Mouse (Mus musculus): ENCODE measurements at regions not wholly inside any gene's neighbourhood (a gene's known extent, or its start where the extent isn't known, plus 50 kb on each side); places are given as distances from the start of the nearest gene placed in this dataset.

GRCm38 (mm10) chr3:144137483-144137882 lies 67.5 kb downstream of the Lmo4 start:
- no peak for DNase-seq (ENCODE audit: low read depth, low spot score)

DNA sequence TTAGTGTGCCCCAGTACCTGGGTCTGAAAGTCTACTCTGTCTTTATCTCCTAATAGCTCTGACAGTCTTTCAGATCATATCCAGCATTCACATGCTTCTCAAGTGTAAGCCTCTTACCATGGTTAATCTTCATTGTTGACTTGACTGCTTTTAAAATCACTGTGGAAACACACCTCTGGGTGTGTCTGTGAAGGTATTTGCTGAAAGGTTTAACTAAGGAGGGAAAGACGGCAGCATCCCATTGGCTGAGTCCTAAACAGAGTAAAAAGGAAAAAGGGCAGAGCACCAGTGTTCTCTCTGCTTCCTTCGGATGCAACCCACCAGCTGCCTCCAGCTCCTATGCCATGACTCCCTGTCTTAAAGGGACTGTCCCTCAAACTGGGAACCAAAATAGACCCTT lies 68.6 kb downstream of the Lmo4 start:
- DNase-seq (ENCODE audit: low read depth, low spot score), result no peak

- DNase-seq (ENCODE audit: low read depth, low spot score), result no peak
These were observed 69.4 kb downstream of the Lmo4 start for GRCm38 (mm10) chr3:144135646-144136045.

- DNase-seq (ENCODE audit: low read depth, low spot score), result no peak
These were observed 77.0 kb downstream of the Lmo4 start for GRCm38 (mm10) chr3:144128042-144128441.

DNA sequence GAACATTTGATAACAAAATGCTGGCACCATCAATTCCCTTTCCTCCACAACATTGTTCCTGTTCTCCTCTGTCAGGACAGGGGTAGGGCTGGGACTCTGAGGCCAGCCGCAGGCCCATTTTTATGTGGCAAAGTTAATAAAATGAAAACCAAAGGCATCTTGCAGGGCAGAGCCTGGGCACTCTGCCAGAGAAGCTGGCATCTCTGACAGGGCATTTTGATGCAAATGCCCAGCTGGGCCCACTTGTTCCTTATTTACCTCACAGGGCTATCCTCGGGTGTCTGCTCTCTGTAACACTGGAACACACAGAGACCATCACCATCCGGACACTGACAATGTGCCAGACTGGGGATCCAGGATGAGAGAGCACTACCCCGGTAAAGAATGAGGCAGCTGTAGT lies 80.7 kb downstream of the Lmo4 start:
- no peak for DNase-seq (ENCODE audit: low read depth, low spot score)

DNA sequence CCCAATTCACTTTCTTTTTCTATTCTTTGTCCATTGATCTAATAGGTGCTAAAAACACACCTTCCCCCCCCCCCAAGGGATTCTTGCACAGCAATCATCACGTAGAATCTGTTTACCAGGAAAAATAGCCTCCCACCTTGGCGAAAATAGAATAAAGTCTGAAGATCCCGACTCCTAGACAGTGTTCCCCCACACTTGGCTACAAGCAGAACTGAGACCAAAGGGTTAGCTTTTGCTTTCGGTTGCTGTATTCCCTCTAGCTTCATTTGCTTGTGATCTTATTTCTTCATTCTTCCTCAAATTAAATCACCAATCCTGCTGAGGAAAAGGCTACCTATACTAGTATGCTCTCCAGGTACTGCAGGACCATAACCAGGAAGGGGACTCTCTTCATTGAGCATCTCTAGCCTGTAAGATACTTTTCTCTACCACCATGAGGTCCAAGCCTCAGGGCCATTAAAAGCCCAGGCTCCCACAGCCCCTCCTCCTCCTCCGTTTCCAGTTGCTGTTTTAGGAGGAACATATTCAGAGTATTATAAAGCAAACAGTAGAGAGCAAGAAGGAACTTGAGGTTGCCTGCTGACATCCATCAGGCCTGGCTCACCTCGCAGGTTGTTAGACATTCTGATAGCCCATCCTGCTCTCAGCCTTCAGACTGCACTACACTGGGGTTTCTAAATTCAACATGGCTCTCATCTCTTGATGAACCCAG lies 81.5 kb downstream of the Lmo4 start:
- DNase-seq (ENCODE audit: low read depth, low spot score), result no peak

- no peak for DNase-seq (ENCODE audit: low read depth, low spot score)
These were observed 85.9 kb downstream of the Lmo4 start for GRCm38 (mm10) chr3:144119076-144119475.

- no peak for DNase-seq (ENCODE audit: low read depth, low spot score)
These were observed 91.1 kb downstream of the Lmo4 start for GRCm38 (mm10) chr3:144113672-144114645.

DNA sequence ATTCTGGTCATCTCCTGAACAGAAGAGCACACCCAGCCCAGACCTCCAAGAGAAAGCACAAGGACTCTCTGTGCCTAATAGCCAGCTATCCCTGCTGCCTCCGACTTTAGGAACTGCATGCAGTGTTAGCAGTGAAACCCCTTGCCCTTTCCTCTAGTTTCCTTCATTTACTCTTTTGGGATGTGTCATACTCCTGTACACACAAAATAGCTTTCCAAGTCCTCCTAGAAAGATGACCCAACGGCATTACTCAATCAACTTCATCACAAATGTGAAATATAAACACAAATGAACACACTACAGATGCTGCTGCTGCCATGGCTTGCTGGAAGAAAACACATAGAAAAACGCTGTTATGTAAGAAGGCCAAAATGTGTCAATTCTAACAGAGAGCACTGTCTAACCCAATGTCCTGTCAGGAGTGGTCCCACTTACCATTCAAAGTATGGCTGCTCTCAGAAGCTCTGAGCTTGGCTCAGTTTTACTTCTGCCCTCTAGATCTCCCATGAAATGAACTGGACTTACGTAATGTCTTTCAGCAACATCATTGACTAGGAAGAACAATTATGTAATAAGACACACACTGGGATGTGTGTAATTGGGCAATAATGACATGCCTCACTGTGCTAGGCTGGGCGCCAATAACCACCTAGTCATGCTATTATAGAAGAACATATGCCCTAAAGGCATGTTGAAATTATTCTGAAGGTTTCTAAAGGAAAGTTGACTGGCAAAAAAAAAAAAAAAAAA lies 94.5 kb downstream of the Lmo4 start:
- DNase-seq (ENCODE audit: low read depth, low spot score), result no peak

DNA sequence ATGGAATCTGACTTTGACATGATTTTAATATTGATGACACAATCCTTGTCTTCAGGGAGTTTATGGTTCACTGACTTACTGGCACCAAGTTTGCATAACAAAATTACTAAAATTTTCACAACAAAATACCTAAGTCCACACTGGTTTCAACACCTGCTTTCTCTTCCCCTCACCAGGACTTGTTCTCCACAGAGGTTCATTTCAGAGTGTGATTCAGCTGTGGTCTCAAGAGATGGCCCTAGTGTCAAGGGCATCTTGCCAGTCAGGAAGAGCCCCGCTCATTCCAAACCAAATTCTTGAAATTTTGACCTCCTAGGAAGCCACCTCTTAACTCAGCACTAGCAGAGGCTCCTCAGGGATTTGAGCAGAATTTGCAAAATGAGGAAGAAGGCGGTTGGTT lies 95.3 kb downstream of the Lmo4 start:
- no peak for DNase-seq (ENCODE audit: low read depth, low spot score)

DNA sequence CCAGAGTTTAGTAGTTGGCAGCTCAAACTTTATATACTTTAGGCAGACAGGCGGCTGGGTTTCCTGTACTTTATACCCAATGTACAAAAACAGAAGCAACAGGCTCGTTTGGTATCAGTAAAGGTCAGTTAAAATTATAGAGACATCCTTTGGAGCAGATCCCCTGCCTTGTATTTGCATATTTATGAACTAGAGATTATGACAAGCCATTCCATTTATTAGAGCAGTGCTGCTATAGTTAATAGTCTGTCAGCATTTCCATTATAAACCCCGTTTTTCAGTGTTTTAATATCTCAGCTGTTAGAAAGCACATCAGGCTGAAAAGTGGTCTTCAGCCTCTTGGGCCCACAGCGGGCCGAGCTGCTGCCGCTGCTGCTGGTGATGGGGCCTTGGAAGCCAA lies 96.7 kb downstream of the Lmo4 start:
- no peak for DNase-seq (ENCODE audit: low read depth, low spot score)

DNA sequence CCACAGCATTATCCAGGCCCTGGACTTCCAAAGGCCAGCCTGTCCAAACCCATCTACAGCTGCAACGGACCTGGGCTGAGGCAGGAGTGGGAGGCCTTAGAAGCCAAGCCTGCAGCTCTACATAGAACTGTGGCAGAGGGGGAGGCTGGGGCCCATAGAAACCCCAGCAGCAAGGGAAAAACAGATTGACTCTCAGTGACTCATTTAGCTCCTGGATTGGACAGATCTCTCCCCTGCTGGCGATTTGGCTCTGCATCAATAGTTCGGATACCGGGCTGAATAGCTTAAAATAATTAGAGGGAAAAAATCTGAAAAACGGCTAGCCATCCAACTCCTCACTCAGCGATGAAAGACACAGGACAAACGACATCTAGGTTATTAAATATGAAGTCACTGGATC lies 97.4 kb downstream of the Lmo4 start:
- peak; percentile 48 for DNase-seq (ENCODE audit: low read depth, low spot score)

DNA sequence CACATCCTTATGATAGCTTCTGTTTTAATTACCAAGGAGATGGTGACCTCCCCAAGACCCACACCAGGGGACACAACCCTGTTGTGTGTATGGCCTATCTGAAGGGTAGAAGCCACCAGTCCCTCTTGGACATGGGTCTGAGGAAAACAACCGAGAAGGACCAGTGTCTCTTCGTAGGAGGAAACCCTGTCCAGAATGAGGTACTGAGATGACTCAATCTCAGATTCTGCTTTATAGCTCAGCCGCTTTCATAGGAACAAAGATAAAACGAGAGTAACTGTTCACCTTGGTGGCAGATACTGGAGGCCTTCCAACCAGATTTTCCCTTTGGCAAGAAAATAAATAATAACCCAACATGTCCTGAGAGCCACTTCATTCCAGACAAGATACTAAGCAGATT lies 100.7 kb downstream of the Lmo4 start:
- no peak for DNase-seq (ENCODE audit: low read depth, low spot score)

GRCm38 (mm10) chr3:144099444-144099843 lies 105.6 kb downstream of the Lmo4 start:
- DNase-seq (ENCODE audit: low read depth, low spot score), result no peak

DNA sequence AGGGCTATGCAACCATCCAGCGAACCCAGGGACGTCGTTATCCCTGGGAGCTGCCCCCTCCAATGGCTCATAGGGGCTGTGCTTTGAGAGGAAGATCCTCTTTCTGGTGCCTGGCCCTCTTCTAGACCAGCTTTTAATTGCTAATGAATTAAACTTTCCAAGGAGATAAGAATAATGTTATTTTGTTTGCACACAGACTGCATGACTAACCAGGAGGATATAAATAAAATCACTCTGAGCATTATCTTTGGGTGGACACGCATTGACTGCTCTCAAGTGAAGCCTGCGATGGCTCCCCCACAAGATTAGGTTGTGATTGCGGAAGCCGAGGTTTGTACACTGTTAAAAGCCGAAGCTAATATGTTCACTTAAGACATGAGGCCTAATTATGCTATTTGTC lies 106.3 kb downstream of the Lmo4 start:
- DNase-seq (ENCODE audit: low read depth, low spot score), result no peak

DNA sequence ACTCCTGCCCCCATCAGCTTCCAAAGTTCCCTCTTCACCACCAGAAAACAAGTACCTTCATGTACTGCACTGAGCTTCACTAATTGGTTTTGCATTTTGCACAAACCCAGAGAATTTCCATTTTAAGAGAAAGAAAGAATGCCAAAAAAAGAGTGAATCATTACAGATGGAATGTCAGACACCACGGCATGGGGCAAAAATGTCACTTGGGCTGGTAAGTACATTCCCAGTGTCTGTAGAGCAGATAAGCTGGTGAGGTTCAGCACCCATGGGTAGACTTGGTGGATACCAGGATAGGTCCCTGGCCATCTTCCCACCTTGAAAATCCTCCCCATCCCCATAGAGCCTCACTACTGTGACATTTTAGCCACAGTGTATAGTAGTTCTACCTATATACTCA lies 113.8 kb downstream of the Lmo4 start:
- no peak for DNase-seq (ENCODE audit: low read depth, low spot score)

DNA sequence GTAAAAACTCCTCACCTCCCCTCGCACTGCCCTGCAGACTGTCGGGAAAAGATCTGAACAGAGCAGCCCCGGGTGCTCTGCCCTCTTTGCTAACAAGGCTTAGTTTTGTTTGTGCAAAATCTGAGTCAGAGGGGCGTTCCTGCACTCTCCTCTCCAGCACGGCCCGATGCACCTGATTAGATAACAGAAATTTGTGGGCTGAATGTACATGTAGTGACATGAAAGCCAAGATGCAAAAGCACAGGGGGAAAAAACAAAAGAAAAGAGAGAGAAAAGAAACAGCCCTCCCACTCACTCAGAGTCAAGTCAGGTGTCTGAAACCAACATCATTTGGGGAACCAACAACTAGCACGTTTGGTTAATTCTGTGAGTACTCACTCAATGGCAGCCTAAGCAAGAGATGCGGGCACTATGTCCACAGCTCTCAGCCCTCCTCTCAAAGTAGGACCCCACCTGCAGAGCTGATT lies 115.2 kb downstream of the Lmo4 start:
- DNase-seq (ENCODE audit: low read depth, low spot score), result no peak

DNA sequence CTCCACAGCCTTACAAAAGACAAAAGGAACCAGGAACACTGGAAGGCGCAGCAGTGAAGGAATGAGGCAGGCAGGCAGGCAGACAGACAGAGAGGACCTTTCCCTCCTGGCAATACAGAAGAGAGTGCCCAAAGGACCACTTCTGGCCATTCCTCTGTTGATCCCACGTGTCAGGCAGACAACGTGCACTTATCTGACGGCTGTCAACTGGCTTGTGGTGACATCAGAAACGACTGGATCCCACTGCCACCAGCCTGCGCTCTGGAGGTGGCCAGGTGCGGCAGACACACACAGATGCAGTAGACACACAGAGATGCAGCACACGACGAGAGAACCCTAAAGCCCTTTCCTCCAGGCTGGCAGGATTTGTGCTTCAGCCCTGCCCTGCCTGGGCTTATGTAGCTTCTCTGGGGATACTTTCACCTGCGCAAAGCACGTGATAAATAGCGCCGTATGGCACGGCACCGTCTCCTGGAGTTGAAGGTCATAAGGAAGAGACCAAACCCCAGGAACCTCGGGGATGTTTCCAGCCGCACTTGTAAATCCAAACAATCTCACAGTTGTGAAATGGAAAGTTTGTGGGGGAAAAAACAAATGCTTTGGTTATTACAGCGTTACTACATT lies 116.6 kb downstream of the Lmo4 start:
- DNase-seq (ENCODE audit: low read depth, low spot score), result no peak

DNA sequence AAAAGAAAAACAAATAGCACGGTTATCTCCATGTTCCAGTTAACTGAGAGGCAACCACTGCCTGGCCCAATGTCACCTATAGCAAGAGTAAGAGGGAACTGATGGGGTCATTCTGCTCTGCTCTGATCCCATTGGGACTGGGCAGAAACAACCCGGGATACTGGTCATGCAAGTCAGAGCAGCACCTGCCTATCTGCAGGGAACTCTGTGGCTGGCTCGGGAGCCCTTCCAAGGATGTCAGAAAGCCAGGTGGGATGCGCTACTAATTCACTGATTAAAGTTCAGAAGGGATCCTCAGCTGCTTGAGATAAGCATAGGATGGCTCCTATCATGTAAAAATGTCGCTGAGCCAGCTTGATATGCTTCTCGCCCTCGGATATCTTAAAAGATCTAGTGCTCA lies 117.2 kb downstream of the Lmo4 start:
- no peak for DNase-seq (ENCODE audit: low read depth, low spot score)

DNA sequence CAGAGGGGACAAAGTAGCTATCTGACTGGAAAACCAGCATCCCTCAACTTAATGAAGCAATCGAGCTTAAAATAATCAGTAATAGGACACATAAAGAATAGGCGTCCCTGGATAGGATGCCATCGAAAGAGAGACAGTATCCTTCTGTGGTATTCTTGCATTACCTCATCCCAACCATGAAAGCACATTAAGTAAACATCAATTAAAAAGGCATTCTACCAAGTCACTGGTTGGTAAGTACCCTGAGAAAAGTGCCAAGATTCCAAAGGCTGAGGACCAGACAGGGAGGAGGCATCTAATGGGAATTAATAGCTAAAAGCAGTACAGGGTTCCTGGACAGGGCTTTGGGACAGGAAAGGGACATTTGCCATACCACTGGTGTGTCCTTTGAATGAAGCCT lies 118.8 kb downstream of the Lmo4 start:
- DNase-seq (ENCODE audit: low read depth, low spot score), result no peak

DNA sequence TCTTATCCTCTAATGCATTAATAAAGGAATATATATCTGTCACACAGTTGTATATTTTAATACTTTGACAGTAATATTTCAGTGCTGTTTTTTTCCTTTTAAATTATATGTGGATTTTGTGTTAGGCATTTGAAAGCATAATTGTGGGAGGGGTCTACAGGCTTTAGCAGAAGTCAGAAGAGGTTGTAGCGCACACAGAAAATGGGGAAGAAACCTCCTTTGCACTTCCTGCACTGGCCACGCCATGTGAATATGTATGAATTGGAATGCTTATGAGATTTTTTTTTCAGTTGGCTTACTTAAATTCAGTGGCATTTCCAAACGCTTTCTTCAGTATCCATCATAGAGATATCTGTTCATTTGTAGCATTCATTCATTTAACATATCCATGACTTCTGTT lies 125.1 kb downstream of the Lmo4 start:
- DNase-seq (ENCODE audit: low read depth, low spot score), result no peak

Data from telencephalon, adult 2 months (tissue).